Mouse (Mus musculus) Muller cell, postnatal 12 days (primary cell): ENCODE data around the gene Il34.

ENCODE experiments used
- DNase-seq: peaks from one replicate; pipeline ENCODE4 v3.0.0-alpha.2; 2015; ENCODE audit errors: inconsistent ontology term

The Il34 gene

GRCm38 (mm10) chr8:110776335-110776734 lies 29.4 kb downstream of the Il34 start:
- DNase-seq = no peak

DNA sequence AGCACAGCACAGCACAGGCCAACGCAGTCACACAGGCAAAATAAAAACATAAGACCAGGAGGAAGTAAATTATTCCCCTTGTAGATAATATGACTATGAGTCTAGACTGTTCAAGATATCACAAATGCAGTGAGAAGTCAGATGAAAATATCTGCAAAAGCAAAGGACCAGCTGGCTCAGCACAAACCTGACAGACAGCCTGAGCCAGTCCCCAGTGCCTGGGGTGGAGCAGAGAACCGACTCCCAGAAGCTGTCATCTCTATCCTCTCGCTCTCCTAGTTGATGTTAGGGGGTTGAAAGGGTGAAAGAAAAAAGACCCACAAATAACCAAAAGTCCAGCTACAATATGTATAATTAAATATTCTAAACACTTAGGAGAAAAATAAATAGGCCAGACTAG lies 30.0 kb downstream of the Il34 start:
- no peak for DNase-seq

- no peak for DNase-seq
Measured at GRCm38 (mm10) chr8:110775316-110775715, 30.4 kb downstream of the Il34 start.

GRCm38 (mm10) chr8:110774725-110775124 lies 31.0 kb downstream of the Il34 start:
- DNase-seq = no peak

DNA sequence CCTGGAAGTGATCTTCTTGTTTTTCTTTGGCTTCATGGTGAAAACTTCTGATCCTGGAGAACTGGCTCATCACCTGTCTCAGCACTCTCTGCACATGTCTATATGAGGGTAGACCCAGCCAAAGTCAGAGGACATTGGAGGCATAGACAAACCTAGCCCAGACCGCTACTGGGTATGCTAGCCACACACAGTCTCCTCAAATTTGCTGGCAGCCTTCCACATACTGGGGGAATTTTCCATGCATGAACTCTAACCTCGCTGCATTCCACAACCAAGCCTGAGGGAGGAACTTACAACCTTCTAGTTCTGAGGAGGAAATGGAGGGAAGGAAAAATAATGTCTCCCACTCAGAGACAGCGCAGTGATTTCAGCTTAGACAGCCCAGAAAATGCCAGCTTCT lies 31.7 kb downstream of the Il34 start:
- peak; percentile 70 for DNase-seq

DNA sequence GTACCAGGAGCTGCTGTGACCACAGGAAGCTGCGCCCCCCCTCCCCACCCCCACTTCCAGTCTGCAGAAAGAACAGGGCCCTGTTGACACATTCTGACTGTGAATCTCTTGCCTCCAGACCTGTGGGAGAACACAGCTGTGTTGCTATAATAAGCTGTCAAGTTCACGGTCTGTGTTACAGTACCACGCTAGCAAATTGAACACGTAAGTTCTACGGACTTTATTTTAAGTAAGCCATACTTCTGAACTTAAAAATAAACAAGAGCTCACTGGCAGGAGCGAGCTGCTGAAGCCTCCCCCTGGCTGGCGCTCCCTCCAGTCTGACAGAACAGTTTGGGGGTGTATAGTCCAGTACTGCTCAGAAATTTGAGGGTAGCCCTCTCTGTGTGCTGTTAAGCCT lies 33.3 kb downstream of the Il34 start:
- no peak for DNase-seq

DNA sequence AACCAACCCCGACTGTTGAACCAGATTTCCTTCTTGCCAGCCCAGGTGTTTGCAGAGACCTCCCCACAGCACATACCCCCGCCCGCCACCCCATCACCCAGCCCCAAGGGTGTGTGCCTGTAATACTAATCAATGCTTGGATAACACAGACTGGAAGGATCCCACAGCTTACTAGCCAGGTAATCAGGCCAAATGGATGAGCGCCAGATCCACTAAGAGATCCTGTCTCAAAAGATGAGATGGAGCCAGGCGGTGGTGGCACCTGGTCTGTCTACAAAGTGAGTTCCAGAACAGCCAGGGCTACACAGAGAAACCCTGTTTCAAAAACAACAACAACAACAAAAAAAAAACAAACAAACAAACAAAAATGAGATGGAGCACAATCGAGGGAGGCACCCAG lies 38.5 kb downstream of the Il34 start:
- no peak for DNase-seq

- no peak for DNase-seq
Measured at GRCm38 (mm10) chr8:110764671-110765070, 41.1 kb downstream of the Il34 start.

GRCm38 (mm10) chr8:110761988-110762387 lies 43.7 kb downstream of the Il34 start:
- DNase-seq = peak; percentile 17

DNA sequence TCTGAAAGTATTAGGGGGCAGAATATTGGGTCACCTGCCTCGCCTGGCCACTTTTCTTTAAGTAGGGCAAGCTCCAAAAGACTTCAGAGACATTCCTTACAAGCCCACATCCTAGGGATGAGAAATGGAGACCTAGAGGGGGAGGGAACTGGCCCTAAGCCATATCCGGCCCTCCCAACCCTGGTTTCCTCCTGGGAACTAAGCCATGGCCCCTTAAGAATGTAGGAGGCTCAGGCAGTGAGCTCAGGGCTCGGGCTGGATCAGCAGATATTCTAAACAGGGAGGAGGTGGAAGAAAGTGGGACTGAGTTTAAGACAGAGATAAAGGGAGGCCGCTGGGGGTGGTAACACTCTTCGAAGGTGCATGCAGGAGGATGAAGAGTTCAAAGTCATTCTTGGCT lies 44.5 kb downstream of the Il34 start:
- DNase-seq = peak; percentile 65

DNA sequence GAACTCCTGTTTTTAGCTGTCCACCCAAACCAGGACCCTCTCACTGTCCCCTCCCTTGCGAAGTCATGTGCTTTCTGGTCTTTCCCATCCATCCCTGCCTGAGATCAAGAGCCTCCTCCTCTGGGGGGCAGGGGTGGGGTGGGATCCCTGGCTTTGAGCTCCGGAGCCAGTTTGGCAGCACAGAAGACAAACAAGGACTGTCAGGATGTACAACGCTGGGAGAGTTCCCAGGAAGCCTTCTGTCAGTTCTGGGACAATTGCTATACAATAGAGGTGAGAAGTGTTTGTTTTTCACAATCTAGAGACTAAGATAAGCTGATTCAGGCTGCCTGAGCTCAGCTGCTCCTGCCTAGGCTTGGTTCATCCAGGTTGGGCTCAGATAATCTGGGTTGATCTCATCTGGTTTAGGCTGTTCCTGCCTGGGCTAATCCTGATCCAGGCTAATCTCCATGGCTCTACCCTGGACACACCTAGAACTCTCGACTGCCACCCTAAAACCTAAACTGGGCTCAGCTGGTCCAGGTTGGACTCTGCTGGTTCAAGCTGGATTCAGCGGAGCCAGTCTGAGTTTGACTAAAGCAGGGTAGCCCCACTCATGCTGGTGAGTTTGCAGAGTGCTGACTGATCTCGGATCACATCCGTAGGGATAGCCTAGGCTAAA lies 45.3 kb downstream of the Il34 start:
- no peak for DNase-seq

DNA sequence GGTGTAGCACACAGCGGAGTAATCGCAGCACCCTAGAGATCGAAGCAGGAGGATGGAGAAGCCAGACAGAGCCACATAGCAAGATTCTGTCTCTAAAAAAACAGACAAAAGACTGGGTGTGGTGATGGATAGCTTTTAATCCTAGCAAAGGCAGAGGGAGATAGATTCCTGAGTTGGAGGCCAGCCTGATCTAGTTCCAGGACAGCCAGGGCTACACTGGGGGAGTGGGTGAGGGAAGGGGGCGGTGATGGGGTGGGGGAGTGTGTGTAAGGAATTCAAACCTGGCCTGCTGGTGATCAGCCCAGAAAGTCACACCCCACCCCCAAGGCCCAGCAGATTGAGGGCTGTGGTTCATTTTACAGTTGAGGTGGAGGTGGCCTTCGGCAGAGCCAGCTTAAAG lies 49.5 kb downstream of the Il34 start:
- no peak for DNase-seq

DNA sequence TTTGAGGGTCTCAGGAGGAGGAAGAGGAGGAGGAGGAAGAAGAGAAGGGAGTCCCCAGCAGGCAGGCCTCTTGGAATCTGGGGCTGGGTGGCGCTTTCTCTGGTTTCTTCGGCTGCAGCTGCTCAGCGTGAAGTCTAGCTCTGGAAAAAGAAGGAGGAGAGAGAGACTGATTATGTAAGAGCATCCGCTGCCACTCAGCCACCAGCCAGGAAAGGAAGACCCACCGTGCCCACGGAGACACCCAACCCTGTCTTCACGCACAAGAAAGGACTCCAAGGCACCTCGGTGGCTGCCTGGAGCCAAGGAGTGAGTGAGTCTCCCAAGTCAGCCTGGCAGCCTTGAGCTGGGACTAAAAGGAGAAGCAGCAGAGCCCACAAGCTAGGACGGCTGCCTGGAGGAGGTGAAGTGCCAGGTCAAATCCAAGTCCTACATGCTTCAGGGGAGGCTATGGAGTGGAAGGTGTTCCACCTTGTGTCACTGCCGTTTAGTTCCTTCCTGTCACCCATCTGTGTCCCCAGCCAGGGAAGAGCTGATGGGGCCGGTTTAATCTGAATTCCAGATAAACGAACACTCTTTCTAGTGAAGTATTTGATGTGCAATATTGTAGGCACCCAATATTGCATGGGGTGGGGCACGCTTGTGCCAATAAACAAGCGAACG lies 50.1 kb downstream of the Il34 start:
- DNase-seq = peak; percentile 10

GRCm38 (mm10) chr8:110754713-110755112 lies 51.0 kb downstream of the Il34 start:
- peak; percentile 15 for DNase-seq

GRCm38 (mm10) chr8:110751490-110751889 lies 54.2 kb downstream of the Il34 start:
- no peak for DNase-seq

DNA sequence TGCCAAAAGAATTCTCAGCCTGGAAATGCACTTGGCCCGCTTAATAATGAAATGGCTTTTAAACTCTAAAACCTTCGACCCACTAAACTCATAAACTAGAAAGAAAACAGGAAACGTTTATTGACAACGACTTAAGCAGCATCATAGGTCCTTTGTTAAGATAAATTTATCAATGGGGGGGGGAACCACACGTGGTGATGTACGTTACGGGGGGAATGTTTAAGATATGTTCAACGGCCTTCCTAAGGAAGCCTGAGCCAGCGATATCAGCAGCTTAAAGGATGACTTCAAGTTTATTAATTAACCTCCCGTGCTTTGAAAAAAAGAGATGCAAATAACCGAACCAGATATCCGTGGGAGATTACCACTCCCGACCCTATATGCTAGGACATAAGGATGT lies 55.5 kb downstream of the Il34 start:
- no peak for DNase-seq

- peak; percentile 57 for DNase-seq
Measured at GRCm38 (mm10) chr8:110749500-110750170, 56.1 kb downstream of the Il34 start.

GRCm38 (mm10) chr8:110746661-110747060 lies 59.1 kb downstream of the Il34 start:
- DNase-seq = no peak

DNA sequence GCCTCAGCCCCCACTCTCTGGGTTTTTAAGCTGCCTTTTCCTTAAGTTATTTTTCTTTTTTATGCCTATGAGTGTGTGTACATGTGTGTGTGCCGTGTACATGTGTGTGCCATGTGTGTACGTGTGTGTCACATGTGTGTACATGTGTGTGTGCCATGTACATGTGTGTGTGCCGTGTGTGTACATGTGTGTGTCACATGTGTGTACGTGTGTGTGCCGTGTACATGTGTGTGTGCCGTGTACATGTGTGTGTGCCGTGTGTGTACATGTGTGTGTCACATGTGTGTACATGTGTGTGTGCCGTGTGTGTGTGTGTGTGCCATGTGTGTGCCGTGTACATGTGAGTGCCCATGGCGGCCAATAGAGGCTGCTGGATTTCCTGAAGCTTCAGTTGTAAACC lies 60.6 kb downstream of the Il34 start:
- no peak for DNase-seq

GRCm38 (mm10) chr8:110742452-110742818 lies 63.3 kb downstream of the Il34 start:
- no peak for DNase-seq

GRCm38 (mm10) chr8:110741816-110742451 lies 63.8 kb downstream of the Il34 start:
- no peak for DNase-seq

GRCm38 (mm10) chr8:110740629-110741175 lies 65.0 kb downstream of the Il34 start:
- no peak for DNase-seq
